Mouse (Mus musculus): ENCODE results near the gene Hectd1.

DNA sequence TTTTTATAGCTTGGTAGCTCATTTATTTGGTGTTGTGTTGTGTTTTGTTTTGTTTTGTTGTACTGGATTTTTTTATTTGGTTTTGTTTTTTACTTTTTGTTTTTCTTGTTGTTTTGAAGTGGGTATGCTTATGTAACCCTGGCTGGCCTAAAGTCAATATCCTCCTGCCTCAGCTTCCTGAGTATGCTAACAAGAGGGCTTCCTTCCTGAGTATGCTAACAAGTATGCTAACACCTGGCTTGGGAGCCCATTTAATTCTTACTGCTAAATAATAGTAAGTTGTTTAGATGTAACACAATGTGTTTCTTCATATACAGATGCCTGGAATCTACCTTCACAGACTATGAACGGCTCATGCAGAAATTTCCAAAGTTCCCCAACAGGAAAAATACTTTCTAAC lies 1.3 kb upstream of the Hectd1 start:
- no peak for TF ChIP-seq GATA1 (IDR thresholded peaks at IDR 0.05; ENCODE audit: low read length)
- TF ChIP-seq TAL1 (IDR thresholded peaks at IDR 0.05; ENCODE audit: low read length), result no peak

All from erythroblast, embryonic 14.5 days (primary cell).